Mouse (Mus musculus) megakaryocyte, embryonic 14.5 days (primary cell): ENCODE results near the gene Trim33.

ENCODE experiments used
- FLI1 ChIP-seq: IDR thresholded peaks from 2 replicates; pipeline ENCODE4 v1.6.1; 2012; ENCODE audit warnings: low read length, inconsistent platforms, mixed read lengths
- GATA1 ChIP-seq: IDR thresholded peaks from 3 replicates; pipeline ENCODE4 v1.6.1; 2012; ENCODE audit warnings: mixed read lengths, low read length, inconsistent platforms, borderline replicate concordance

DNA sequence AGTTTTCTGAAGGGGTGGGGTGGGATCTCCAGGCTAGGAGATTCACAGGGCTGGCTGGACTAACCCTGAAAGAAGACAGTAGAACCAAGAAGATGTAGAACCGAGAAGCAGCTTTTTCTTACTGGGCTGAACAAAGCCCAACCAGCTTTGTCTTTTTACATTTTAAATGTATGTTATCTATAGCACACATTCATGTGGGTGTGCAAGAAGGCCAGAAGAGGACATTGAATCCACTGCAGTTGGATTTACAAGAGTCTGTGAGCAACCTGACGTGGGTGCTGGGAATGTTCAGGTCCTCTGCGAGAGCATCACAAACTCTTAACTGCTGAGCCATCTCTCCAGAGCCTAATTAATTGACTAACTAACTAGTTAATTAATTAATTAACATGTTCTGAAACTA lies 36.9 kb upstream of the Trim33 start:
- TF ChIP-seq GATA1 (no peak), FLI1 (no peak)
